Mouse (Mus musculus): ENCODE measurements at regions not wholly inside any gene's neighbourhood (a gene's known extent, or its start where the extent isn't known, plus 50 kb on each side); places are given as distances from the start of the nearest gene placed in this dataset.
A peak's percentile ranks its signal among the peaks of the same experiment; 100 is the strongest.
"Not testable (repeated sequence)": the region's sequence is repeated elsewhere in the genome, so short reads cannot be mapped to it uniquely, and the experiment has no call there.

DNA sequence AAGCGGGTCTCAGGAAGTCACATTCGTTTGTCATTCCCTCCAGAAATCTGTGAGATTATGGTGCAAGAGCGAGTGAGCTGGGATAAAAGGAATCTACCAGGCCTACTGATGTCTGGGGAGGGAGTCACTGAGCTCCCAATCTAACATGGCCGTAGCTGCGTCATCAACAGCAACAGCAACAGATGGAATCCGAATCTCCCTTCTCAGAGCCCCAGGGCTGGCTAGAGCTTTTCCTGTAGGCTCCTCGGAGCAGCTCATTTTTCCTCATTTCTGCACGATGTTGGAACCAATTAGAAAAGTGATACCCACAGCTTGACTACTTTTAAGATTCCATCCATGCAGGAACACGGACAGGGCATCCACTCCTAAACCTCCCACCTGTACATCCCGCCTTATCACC is 243.7 kb upstream of the Pbx1 start:
- WGBS: 76% methylated on average over 10 of the region's 10 CpGs
- H3K27ac ChIP-seq (ENCODE audit: low read length): no peak overlapping the region
- H3K36me3 ChIP-seq (ENCODE audit: control insufficient read depth, insufficient read depth, low read length): no peaks in the 10 kb centered on the region
- H3K27me3 ChIP-seq (replicated peaks; ENCODE audit: control insufficient read depth, insufficient read depth, low read length): no peaks in the 10 kb centered on the region
- H3K4me1 ChIP-seq (ENCODE audit: control insufficient read depth, insufficient read depth, low read length): no peaks in the 10 kb centered on the region
- H3K9me3 ChIP-seq (ENCODE audit: control insufficient read depth, low read length): no peaks in the 10 kb centered on the region
- no peak overlapping the region for H3K4me2 ChIP-seq (ENCODE audit: low read depth, low read length)
- no peak overlapping the region for H3K9ac ChIP-seq (ENCODE audit: low read depth, low read length)
- no peak for ATAC-seq
- no peak overlapping the region for H3K4me3 ChIP-seq (ENCODE audit: low read length)

DNA sequence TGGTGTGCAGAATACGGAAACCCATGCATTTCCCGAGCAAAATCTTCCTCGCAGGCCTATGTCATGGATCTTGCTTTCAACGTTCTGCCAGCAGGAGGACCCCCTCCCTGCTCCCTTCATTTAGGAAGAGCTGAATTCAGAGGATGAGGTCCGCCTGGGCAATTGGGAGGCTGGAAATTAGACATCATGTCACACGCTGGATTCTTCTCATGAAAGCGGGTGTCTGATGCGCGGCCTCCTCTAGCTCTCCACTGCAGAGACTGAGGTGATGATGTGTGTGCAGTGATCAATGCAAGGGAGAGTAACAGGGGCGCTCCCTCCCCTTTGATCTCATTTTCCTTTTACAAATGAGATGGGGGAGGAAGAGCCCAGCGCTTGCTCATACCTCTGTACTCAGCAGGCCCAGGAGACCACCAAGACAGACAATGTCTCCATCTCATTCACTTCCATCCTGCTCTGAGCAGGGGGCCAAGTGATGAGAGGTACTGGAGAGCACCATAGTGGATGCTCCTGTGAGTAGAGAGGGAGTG is 230.8 kb upstream of the Pbx1 start:
- 66% methylated on average over 11 of the region's 11 CpGs for WGBS
- H3K27me3 ChIP-seq (replicated peaks; ENCODE audit: control insufficient read depth, insufficient read depth, low read length): no peaks in the 10 kb centered on the region
- ATAC-seq: no peak
- no peaks in the 10 kb centered on the region for H3K4me1 ChIP-seq (ENCODE audit: control insufficient read depth, insufficient read depth, low read length)
- no peak overlapping the region for H3K9ac ChIP-seq (ENCODE audit: low read depth, low read length)
- no peaks in the 10 kb centered on the region for H3K36me3 ChIP-seq (ENCODE audit: control insufficient read depth, insufficient read depth, low read length)
- H3K9me3 ChIP-seq (ENCODE audit: control insufficient read depth, low read length): no peaks in the 10 kb centered on the region
- no peak overlapping the region for H3K27ac ChIP-seq (ENCODE audit: low read length)
- no peak overlapping the region for H3K4me3 ChIP-seq (ENCODE audit: low read length)
- no peak overlapping the region for H3K4me2 ChIP-seq (ENCODE audit: low read depth, low read length)

DNA sequence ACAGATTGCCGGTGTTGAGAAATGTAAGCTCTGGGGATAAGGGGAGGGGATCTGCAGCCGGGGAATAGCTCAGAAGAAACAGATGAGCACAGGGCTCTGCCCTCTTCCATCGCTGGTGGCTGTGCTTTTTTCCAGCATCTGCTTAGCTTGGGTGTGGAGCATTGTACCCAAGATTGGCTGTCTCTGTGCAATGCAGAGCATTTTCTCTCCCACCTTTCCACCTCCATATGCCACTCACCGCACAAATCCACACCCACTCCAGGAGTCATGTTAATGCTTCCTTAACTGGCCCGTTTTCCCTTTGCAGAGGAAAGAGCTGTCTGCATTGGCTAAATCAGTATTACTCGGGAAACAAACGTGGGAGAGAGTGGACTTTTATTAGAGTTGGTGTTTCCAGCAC is 228.9 kb upstream of the Pbx1 start:
- WGBS: 62% methylated on average over 7 of the region's 7 CpGs

GRCm38 (mm10) chr1:168659578-168659977 is 227.5 kb upstream of the Pbx1 start:
- ATAC-seq: peak; percentile 100
- Histone ChIP-seq H3K36me3 (ENCODE audit: control insufficient read depth, insufficient read depth, low read length) (no peaks in the 10 kb centered on the region), H3K27ac (ENCODE audit: low read length) (no peak overlapping the region), H3K9me3 (ENCODE audit: control insufficient read depth, low read length) (no peaks in the 10 kb centered on the region), H3K9ac (ENCODE audit: low read depth, low read length) (no peak overlapping the region), H3K4me2 (ENCODE audit: low read depth, low read length) (no peak overlapping the region), H3K27me3 (replicated peaks; ENCODE audit: control insufficient read depth, insufficient read depth, low read length) (no peaks in the 10 kb centered on the region), H3K4me1 (ENCODE audit: control insufficient read depth, insufficient read depth, low read length) (no peaks in the 10 kb centered on the region), H3K4me3 (ENCODE audit: low read length) (no peak overlapping the region)
- 67% methylated on average over 5 of the region's 5 CpGs for WGBS

More for the DNA sequence above, 228.9 kb upstream of the Pbx1 start:
- Histone ChIP-seq H3K4me1 (ENCODE audit: control insufficient read depth, insufficient read depth, low read length) (no peaks in the 10 kb centered on the region), H3K4me2 (ENCODE audit: low read depth, low read length) (no peak overlapping the region), H3K9me3 (ENCODE audit: control insufficient read depth, low read length) (no peaks in the 10 kb centered on the region), H3K27me3 (replicated peaks; ENCODE audit: control insufficient read depth, insufficient read depth, low read length) (no peaks in the 10 kb centered on the region), H3K27ac (ENCODE audit: low read length) (no peak overlapping the region), H3K9ac (ENCODE audit: low read depth, low read length) (no peak overlapping the region), H3K4me3 (ENCODE audit: low read length) (no peak overlapping the region), H3K36me3 (ENCODE audit: control insufficient read depth, insufficient read depth, low read length) (no peaks in the 10 kb centered on the region)
- no peak for ATAC-seq

DNA sequence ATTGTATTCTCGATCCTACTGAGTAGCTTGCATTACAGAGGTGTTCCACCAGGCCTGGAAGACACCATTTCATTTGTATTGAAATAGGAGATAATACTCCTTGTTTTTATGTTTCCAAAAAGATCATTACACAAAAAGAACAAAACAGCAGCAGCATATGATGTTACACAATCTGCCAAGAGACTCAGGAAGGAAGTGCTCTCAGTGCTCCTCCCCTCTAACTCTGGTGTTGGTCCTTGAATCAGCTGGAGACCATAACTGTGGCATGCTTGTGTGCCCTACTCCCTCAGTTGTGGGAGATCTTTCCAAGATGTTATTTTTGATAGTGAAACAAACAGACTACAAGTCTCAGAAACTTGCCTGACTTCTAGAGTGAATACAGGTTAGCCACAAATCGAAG is 200.8 kb upstream of the Pbx1 start:
- Histone ChIP-seq H3K4me3 (ENCODE audit: low read length) (no peak overlapping the region), H3K4me1 (ENCODE audit: control insufficient read depth, insufficient read depth, low read length) (no peaks in the 10 kb centered on the region), H3K27me3 (replicated peaks; ENCODE audit: control insufficient read depth, insufficient read depth, low read length) (no peaks in the 10 kb centered on the region), H3K9ac (ENCODE audit: low read depth, low read length) (no peak overlapping the region), H3K4me2 (ENCODE audit: low read depth, low read length) (no peak overlapping the region), H3K36me3 (ENCODE audit: control insufficient read depth, insufficient read depth, low read length) (no peaks in the 10 kb centered on the region), H3K9me3 (ENCODE audit: control insufficient read depth, low read length) (no peaks in the 10 kb centered on the region), H3K27ac (ENCODE audit: low read length) (no peak overlapping the region)
- ATAC-seq: no peak
- 81% methylated on average over 2 of the region's 2 CpGs for WGBS

- 73% methylated on average over 2 of the region's 2 CpGs for WGBS
- no peaks in the 10 kb centered on the region for H3K27me3 ChIP-seq (replicated peaks; ENCODE audit: control insufficient read depth, insufficient read depth, low read length)
- no peak overlapping the region for H3K27ac ChIP-seq (ENCODE audit: low read length)
- ATAC-seq: no peak
- H3K36me3 ChIP-seq (ENCODE audit: control insufficient read depth, insufficient read depth, low read length): no peaks in the 10 kb centered on the region
- H3K4me3 ChIP-seq (ENCODE audit: low read length): no peak overlapping the region
- H3K9me3 ChIP-seq (ENCODE audit: control insufficient read depth, low read length): no peaks in the 10 kb centered on the region
- no peak overlapping the region for H3K9ac ChIP-seq (ENCODE audit: low read depth, low read length)
- no peak overlapping the region for H3K4me2 ChIP-seq (ENCODE audit: low read depth, low read length)
- no peaks in the 10 kb centered on the region for H3K4me1 ChIP-seq (ENCODE audit: control insufficient read depth, insufficient read depth, low read length)
Observed at GRCm38 (mm10) chr1:168631979-168632378, 199.9 kb upstream of the Pbx1 start.

GRCm38 (mm10) chr1:168601967-168602366 is 169.9 kb upstream of the Pbx1 start:
- H3K27ac ChIP-seq (ENCODE audit: low read length); ATAC-seq; H3K9ac ChIP-seq (ENCODE audit: low read depth, low read length); H3K27me3 ChIP-seq (replicated peaks; ENCODE audit: control insufficient read depth, insufficient read depth, low read length); H3K36me3 ChIP-seq (ENCODE audit: control insufficient read depth, insufficient read depth, low read length); H3K9me3 ChIP-seq (ENCODE audit: control insufficient read depth, low read length); H3K4me2 ChIP-seq (ENCODE audit: low read depth, low read length); H3K4me3 ChIP-seq (ENCODE audit: low read length): not testable (repeated sequence)
- H3K4me1 ChIP-seq (ENCODE audit: control insufficient read depth, insufficient read depth, low read length): peaks cover 14% of the 10 kb centered on the region
- 59% methylated on average over 3 of the region's 3 CpGs for WGBS

DNA sequence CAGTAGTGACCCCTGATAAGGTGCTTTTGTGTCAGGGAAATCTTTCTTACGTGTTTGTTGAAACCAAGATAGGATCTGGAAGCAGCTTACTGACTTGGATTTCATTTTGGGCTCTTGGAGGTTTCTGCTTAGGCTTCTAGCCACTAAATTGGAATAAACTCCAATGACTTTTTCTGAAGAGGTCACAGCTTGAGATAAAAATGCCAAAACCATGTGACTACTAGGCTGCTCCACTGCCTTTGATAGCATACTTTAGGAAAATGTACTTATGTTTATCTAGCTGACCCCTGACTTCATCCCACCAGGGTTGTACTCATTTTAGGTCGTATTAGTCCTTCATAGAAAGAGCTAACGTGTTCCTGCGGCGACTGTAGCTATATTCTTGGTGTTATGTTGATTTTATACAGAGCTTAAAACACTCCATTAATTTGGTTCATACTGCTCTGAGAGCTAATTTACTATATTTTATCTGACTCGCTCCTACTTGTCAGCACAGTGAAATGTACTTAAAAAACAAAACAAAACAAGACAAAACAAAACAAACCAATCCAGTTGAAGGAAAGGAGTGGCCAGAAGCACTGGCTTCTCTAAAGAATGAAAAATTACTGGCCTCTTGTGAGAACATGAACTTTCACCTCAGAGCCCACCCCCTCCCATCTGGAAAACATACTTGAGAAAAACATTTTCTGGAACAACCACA is 168.5 kb upstream of the Pbx1 start:
- WGBS: 67% methylated on average over 6 of the region's 6 CpGs
- H3K27ac ChIP-seq (ENCODE audit: low read length): no peak overlapping the region
- no peak overlapping the region for H3K4me3 ChIP-seq (ENCODE audit: low read length)
- H3K9ac ChIP-seq (ENCODE audit: low read depth, low read length): no peak overlapping the region
- peaks cover 14% of the 10 kb centered on the region for H3K4me1 ChIP-seq (ENCODE audit: control insufficient read depth, insufficient read depth, low read length)
- no peaks in the 10 kb centered on the region for H3K36me3 ChIP-seq (ENCODE audit: control insufficient read depth, insufficient read depth, low read length)
- no peak for ATAC-seq
- H3K4me2 ChIP-seq (ENCODE audit: low read depth, low read length): no peak overlapping the region
- no peaks in the 10 kb centered on the region for H3K27me3 ChIP-seq (replicated peaks; ENCODE audit: control insufficient read depth, insufficient read depth, low read length)
- H3K9me3 ChIP-seq (ENCODE audit: control insufficient read depth, low read length): no peaks in the 10 kb centered on the region

DNA sequence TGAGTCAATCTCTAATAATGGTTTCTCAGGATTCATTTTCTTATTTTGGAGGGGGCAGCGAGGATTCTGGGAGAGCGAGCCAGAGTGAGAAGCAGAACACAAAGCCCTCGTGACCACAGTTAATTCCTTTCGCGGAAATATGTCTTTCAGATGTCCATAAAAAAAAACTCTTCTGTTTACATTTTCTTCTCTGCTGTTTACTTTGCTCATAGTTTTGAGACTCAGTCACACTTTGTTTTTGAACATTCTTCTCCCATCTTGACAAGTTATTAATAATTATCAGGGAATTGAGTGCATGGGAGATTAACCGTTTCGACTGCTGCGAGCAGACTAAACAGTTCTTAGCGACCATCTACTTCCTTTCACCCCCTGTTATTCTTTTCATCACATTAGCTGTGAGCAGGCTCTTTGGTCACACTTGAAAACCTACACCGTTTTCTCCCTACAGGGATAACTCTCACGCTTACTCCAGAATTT is 166.2 kb upstream of the Pbx1 start:
- H3K4me2 ChIP-seq (ENCODE audit: low read depth, low read length): peak overlapping the region; percentile 45
- H3K27ac ChIP-seq (ENCODE audit: low read length): peak overlapping the region; percentile 64
- H3K4me1 ChIP-seq (ENCODE audit: control insufficient read depth, insufficient read depth, low read length): peaks cover 14% of the 10 kb centered on the region
- H3K9me3 ChIP-seq (ENCODE audit: control insufficient read depth, low read length): no peaks in the 10 kb centered on the region
- peak; percentile 77 for ATAC-seq
- no peaks in the 10 kb centered on the region for H3K27me3 ChIP-seq (replicated peaks; ENCODE audit: control insufficient read depth, insufficient read depth, low read length)
- 0 out of 2 replicates have a peak overlapping the region, but pooled peaks have one; percentile 29 for H3K9ac ChIP-seq (ENCODE audit: low read depth, low read length)
- WGBS: 6% methylated on average over 11 of the region's 11 CpGs
- no peaks in the 10 kb centered on the region for H3K36me3 ChIP-seq (ENCODE audit: control insufficient read depth, insufficient read depth, low read length)
- H3K4me3 ChIP-seq (ENCODE audit: low read length): peak overlapping the region; percentile 21

- peaks cover 14% of the 10 kb centered on the region for H3K4me1 ChIP-seq (ENCODE audit: control insufficient read depth, insufficient read depth, low read length)
- H3K36me3 ChIP-seq (ENCODE audit: control insufficient read depth, insufficient read depth, low read length): no peaks in the 10 kb centered on the region
- H3K27me3 ChIP-seq (replicated peaks; ENCODE audit: control insufficient read depth, insufficient read depth, low read length): no peaks in the 10 kb centered on the region
- H3K4me2 ChIP-seq (ENCODE audit: low read depth, low read length): peak overlapping the region; percentile 45
- no peak overlapping the region for H3K9ac ChIP-seq (ENCODE audit: low read depth, low read length)
- no peaks in the 10 kb centered on the region for H3K9me3 ChIP-seq (ENCODE audit: control insufficient read depth, low read length)
- H3K4me3 ChIP-seq (ENCODE audit: low read length): no peak overlapping the region
- peak overlapping the region; percentile 64 for H3K27ac ChIP-seq (ENCODE audit: low read length)
- WGBS: 13% methylated on average over 5 of the region's 5 CpGs
- peak; percentile 58 for ATAC-seq
Observed at GRCm38 (mm10) chr1:168597495-168597894, 165.4 kb upstream of the Pbx1 start.
